Mouse (Mus musculus): ENCODE data around the gene Adk. TPM values are rescaled to one million over a fixed set of nuclear protein-coding genes. Genes with fewer than 3 reads are reported as not detected.

Adk gene
- polyA plus RNA-seq, 1 experiment from 2014 or later: 242 TPM

DNA sequence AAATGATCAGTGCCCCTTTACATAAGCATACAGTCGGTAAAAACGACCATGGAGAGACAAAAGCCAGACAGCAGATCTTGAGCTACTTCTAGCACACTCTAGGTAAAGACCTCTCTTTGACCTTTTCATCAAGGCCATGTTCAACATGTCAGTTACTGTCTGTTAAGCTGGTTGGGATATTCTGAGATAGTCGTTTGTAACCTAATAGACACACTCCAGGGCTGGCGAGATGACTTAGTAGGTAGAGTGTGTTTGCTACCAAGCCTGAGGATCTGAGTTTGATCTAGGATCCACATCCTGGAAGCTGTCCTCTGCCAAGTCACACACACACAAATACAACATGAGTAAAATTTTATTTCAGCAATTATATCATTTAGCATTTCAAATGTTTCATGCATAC is 12.8 kb upstream of the Adk start:
- Histone ChIP-seq H3K4me3 (no peak overlapping the region), H3K9me3 (no peaks in the 10 kb centered on the region), H3K27ac (replicated peaks) (peak overlapping the region; percentile 21; the same call in 1 of the 2 replicates), H3K4me1 (peaks cover 8% of the 10 kb centered on the region), H3K36me3 (peaks cover 74% of the 10 kb centered on the region), H3K4me2 (no peak overlapping the region), H3K9ac (no peak overlapping the region), H3K27me3 (replicated peaks) (no peaks in the 10 kb centered on the region)
- ATAC-seq (ENCODE audit: extremely low read depth, insufficient number of reproducible peaks, low FRiP score, low TSS enrichment): no peak
- 42% methylated on average over 4 of the region's 4 CpGs for WGBS

GRCm38 (mm10) chr14:21047840-21048239 is 4.5 kb upstream of the Adk start:
- no peak overlapping the region for H3K4me3 ChIP-seq
- peaks cover 29% of the 10 kb centered on the region for H3K4me1 ChIP-seq
- no peak overlapping the region for H3K27ac ChIP-seq (replicated peaks)
- H3K27me3 ChIP-seq (replicated peaks): no peaks in the 10 kb centered on the region
- no peak overlapping the region for H3K9ac ChIP-seq
- H3K4me2 ChIP-seq: no peak overlapping the region
- no peak for ATAC-seq (ENCODE audit: extremely low read depth, insufficient number of reproducible peaks, low FRiP score, low TSS enrichment)
- H3K9me3 ChIP-seq: peaks cover 5% of the 10 kb centered on the region; the same call in 1 of the 2 replicates
- H3K36me3 ChIP-seq: peaks cover 16% of the 10 kb centered on the region
- WGBS: 85% methylated on average over 2 of the region's 2 CpGs

DNA sequence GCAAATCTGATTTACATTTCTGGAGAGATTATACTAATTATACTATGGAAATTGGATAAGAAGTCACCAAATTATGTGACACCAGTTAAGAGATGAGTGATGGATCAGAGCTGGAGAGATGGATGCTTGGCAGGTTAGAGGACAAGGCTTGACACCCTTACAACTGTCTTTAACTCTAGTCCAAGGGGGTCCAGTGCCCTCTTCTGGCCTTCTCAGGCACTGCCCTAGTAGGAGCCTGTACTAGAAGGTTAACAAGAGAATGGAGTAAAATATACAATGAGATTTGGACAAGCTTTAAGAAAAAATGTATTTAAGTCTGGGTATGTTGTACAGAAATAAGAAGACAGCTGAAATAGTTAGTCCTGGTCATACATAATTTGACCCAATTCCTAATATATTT is 3.5 kb upstream of the Adk start:
- Histone ChIP-seq H3K36me3 (peaks cover 10% of the 10 kb centered on the region), H3K4me3 (no peak overlapping the region), H3K9ac (no peak overlapping the region), H3K27ac (replicated peaks) (no peak overlapping the region), H3K4me1 (peaks cover 36% of the 10 kb centered on the region), H3K4me2 (no peak overlapping the region), H3K27me3 (replicated peaks) (no peaks in the 10 kb centered on the region), H3K9me3 (peaks cover 5% of the 10 kb centered on the region; the same call in 1 of the 2 replicates)
- ATAC-seq (ENCODE audit: extremely low read depth, insufficient number of reproducible peaks, low FRiP score, low TSS enrichment): no peak

DNA sequence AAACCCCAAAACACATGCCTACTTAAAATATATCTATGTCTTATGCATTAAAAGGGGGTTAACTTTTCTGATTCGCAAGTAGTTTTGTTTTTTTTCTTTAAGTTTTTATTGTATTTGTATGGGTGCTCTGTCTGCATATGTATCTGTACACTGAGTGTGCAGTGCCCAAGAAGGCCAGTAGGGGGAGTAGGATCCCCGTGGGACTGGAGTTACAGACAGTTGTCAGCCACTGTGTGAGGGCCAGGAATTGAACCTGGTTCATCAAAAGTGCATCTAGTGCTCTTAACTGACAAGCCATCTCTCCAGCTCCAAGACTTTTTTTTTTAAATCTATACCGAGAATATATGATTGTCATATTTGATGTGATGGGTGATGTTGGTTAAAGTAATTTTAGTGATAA is 1.6 kb upstream of the Adk start:
- Histone ChIP-seq H3K4me1 (peaks cover 40% of the 10 kb centered on the region), H3K9me3 (peaks cover 5% of the 10 kb centered on the region; the same call in 1 of the 2 replicates), H3K27ac (replicated peaks) (no peak overlapping the region), H3K4me2 (peak overlapping the region; percentile 89), H3K4me3 (peak overlapping the region; percentile 96), H3K9ac (no peak overlapping the region), H3K36me3 (peaks cover 11% of the 10 kb centered on the region), H3K27me3 (replicated peaks) (no peaks in the 10 kb centered on the region)
- no peak for ATAC-seq (ENCODE audit: extremely low read depth, insufficient number of reproducible peaks, low FRiP score, low TSS enrichment)
- WGBS: 66% methylated on average over 3 of the region's 3 CpGs

- Histone ChIP-seq H3K9me3 (peaks cover 5% of the 10 kb centered on the region; the same call in 1 of the 2 replicates), H3K4me1 (peaks cover 41% of the 10 kb centered on the region), H3K36me3 (peaks cover 9% of the 10 kb centered on the region), H3K9ac (peak overlapping the region; percentile 92), H3K4me3 (peak overlapping the region; percentile 96), H3K4me2 (peak overlapping the region; percentile 89), H3K27ac (replicated peaks) (peak overlapping the region; percentile 94), H3K27me3 (replicated peaks) (no peaks in the 10 kb centered on the region)
- 7% methylated on average over 28 of the region's 28 CpGs for WGBS
- ATAC-seq (ENCODE audit: extremely low read depth, insufficient number of reproducible peaks, low FRiP score, low TSS enrichment): no peak
Measured at GRCm38 (mm10) chr14:21051380-21052111, 828 bp upstream of the Adk start.

- WGBS: under 1% methylated on average over 25 of the region's 25 CpGs
Measured at GRCm38 (mm10) chr14:21052781-21053130, 382 bp downstream of the Adk start.

GRCm38 (mm10) chr14:21053151-21053550 is 777 bp downstream of the Adk start:
- H3K9me3 ChIP-seq: peaks cover 5% of the 10 kb centered on the region; the same call in 1 of the 2 replicates
- peak overlapping the region; percentile 96 for H3K4me3 ChIP-seq
- peaks cover 13% of the 10 kb centered on the region for H3K36me3 ChIP-seq
- H3K4me1 ChIP-seq: peaks cover 30% of the 10 kb centered on the region
- H3K27me3 ChIP-seq (replicated peaks): no peaks in the 10 kb centered on the region
- H3K9ac ChIP-seq: peak overlapping the region; percentile 84
- peak overlapping the region; percentile 94 for H3K27ac ChIP-seq (replicated peaks)
- WGBS: 4% methylated on average over 8 of the region's 8 CpGs
- peak overlapping the region; percentile 89 for H3K4me2 ChIP-seq
- no peak for ATAC-seq (ENCODE audit: extremely low read depth, insufficient number of reproducible peaks, low FRiP score, low TSS enrichment)

More at GRCm38 (mm10) chr14:21052781-21053130, 382 bp downstream of the Adk start:
- peaks cover 13% of the 10 kb centered on the region for H3K36me3 ChIP-seq
- H3K4me2 ChIP-seq: peak overlapping the region; percentile 89
- H3K27me3 ChIP-seq (replicated peaks): no peaks in the 10 kb centered on the region
- H3K9me3 ChIP-seq: peaks cover 5% of the 10 kb centered on the region; the same call in 1 of the 2 replicates
- peak; percentile 69 for ATAC-seq (ENCODE audit: extremely low read depth, insufficient number of reproducible peaks, low FRiP score, low TSS enrichment)
- peak overlapping the region; percentile 84 for H3K9ac ChIP-seq
- peaks cover 33% of the 10 kb centered on the region for H3K4me1 ChIP-seq
- peak overlapping the region; percentile 94 for H3K27ac ChIP-seq (replicated peaks)
- peak overlapping the region; percentile 96 for H3K4me3 ChIP-seq

DNA sequence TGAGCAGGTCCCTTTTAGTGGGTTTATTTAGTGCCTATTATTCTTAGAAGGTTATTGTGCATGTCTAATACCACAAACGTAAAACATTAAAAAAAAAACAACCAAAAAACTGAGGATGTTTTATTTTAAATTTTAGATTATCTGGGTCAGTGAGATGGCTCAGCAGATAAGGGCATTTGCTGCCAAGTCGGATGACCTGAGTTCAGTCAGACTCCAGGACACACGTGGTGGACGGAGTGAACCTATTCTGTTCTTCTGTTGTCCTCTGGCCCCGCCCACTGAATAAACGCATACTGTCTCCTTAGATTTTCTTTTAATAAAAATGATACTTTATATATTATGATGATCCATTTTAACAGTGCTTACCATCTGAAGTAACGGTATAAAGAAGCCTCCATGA is 1.2 kb downstream of the Adk start:
- Histone ChIP-seq H3K9ac (peak overlapping the region; percentile 84), H3K9me3 (peaks cover 5% of the 10 kb centered on the region; the same call in 1 of the 2 replicates), H3K4me2 (peak overlapping the region; percentile 89), H3K36me3 (peaks cover 13% of the 10 kb centered on the region), H3K4me1 (peaks cover 29% of the 10 kb centered on the region), H3K27me3 (replicated peaks) (no peaks in the 10 kb centered on the region), H3K27ac (replicated peaks) (no peak overlapping the region), H3K4me3 (peak overlapping the region; percentile 96)
- WGBS: 40% methylated on average over 7 of the region's 7 CpGs
- ATAC-seq (ENCODE audit: extremely low read depth, insufficient number of reproducible peaks, low FRiP score, low TSS enrichment): no peak

DNA sequence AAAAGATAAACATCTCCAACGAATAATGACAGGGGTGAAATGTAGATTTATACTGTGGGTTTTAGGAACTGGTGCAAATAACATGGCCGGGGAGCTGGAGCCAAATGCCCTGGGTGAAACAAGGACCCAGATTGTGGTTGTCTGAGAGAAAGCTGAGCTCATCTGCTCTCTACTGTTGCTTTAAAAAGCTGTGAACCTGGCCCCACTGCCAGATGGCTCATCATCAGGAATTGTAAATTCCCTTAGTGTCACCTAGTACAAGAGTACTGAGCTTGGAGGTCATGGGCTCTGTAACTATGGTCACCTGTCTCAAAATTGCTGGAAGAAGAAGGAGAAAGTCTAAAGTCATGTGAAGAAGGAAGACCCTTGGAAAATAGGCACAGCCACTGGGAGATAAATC is 6.6 kb downstream of the Adk start:
- Histone ChIP-seq H3K4me2 (no peak overlapping the region), H3K27ac (replicated peaks) (no peak overlapping the region), H3K36me3 (peaks cover 13% of the 10 kb centered on the region), H3K4me1 (peaks cover 11% of the 10 kb centered on the region), H3K9ac (no peak overlapping the region), H3K4me3 (no peak overlapping the region), H3K27me3 (replicated peaks) (no peaks in the 10 kb centered on the region), H3K9me3 (no peaks in the 10 kb centered on the region)
- WGBS: 80% methylated on average over 2 of the region's 2 CpGs
- ATAC-seq (ENCODE audit: extremely low read depth, insufficient number of reproducible peaks, low FRiP score, low TSS enrichment): no peak

DNA sequence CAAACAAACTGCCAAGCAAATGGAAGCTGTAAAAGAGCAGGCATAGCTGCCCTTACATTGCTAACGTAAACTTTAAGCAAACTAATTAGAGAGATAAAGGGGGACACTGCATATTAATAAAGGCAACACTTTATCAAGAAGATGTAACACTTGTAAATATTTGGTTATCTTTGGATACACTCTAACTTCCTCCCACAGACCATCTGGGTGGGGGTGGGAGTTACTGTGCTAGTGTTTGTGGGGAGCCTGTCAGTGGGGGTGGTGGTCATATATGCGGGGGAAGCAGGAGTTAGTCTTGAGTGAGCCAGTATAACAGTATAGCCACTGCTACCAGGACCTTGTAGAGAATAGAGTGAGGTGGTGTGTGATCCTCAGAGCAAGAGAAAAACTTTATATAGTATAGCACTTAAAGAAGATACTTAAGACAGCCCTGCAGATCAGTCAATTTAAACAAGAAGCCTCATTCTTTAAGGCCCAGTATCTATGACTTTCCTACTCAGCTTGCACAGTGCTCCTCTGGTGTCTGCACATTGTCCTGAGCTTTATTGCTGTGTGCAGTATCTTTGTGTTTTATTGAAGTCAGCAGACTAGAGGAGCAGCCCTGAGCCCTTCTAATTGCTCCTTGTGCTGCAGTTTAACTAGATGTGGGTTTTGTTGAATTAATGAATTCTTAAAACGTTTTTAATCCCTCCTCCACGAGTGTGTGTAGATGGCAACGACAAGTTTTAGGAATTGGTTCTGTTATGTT is 10.6 kb downstream of the Adk start:
- Histone ChIP-seq H3K4me2 (no peak overlapping the region), H3K4me3 (no peak overlapping the region), H3K9ac (no peak overlapping the region), H3K36me3 (0 out of 2 replicates have a peak, but pooled peaks cover 2% of the 10 kb centered on the region), H3K27me3 (replicated peaks) (no peaks in the 10 kb centered on the region), H3K27ac (replicated peaks) (no peak overlapping the region), H3K4me1 (peaks cover 27% of the 10 kb centered on the region), H3K9me3 (no peaks in the 10 kb centered on the region)
- ATAC-seq (ENCODE audit: extremely low read depth, insufficient number of reproducible peaks, low FRiP score, low TSS enrichment): no peak
- WGBS: 53% methylated on average over 5 of the region's 5 CpGs

- no peak for ATAC-seq (ENCODE audit: extremely low read depth, insufficient number of reproducible peaks, low FRiP score, low TSS enrichment)
- H3K36me3 ChIP-seq: 0 out of 2 replicates have a peak, but pooled peaks cover 2% of the 10 kb centered on the region
- H3K27ac ChIP-seq (replicated peaks): no peak overlapping the region
- no peak overlapping the region for H3K4me2 ChIP-seq
- no peaks in the 10 kb centered on the region for H3K27me3 ChIP-seq (replicated peaks)
- no peaks in the 10 kb centered on the region for H3K9me3 ChIP-seq
- H3K4me3 ChIP-seq: no peak overlapping the region
- H3K9ac ChIP-seq: no peak overlapping the region
- peaks cover 27% of the 10 kb centered on the region for H3K4me1 ChIP-seq
- 25% methylated on average over 1 of the region's 1 CpGs for WGBS
Measured at GRCm38 (mm10) chr14:21064321-21064720, 11.9 kb downstream of the Adk start.
